In genomic region chr1:155722185-155722584, GRCm38 (mm10) we compare ENCODE assay signal across 8 mouse cellular contexts. TPM values are rescaled to one million over a fixed set of nuclear protein-coding genes. Genes with fewer than 3 reads are reported as not detected.
DNase-seq lines count a peak whose midpoint lies in the region; ATAC-seq and TF ChIP-seq lines count a peak whose summit lies in the region.

No protein-coding gene starts in this region.

- peak overlapping the region; percentile 43 for H3K4me2 ChIP-seq in embryonic facial prominence, embryonic 12.5 days (replicated peaks)
- peak overlapping the region; percentile 45 for H3K4me2 ChIP-seq in hindbrain, embryonic 15.5 days

- H3K9ac ChIP-seq in embryonic facial prominence, embryonic 12.5 days, result no peak overlapping the region
- no peak overlapping the region for H3K9ac ChIP-seq in hindbrain, embryonic 15.5 days

- TF ChIP-seq POLR2A in thymus, adult 2 months (IDR thresholded peaks at IDR 0.05; ENCODE audit: control insufficient read depth, extremely low read depth, insufficient read depth, low read length, poor library complexity), result no peak

- ATAC-seq in embryonic facial prominence, embryonic 12.5 days (ENCODE audit: insufficient number of reproducible peaks, insufficient read depth, low FRiP score, low TSS enrichment), result no peak
- no peak for ATAC-seq in hindbrain, embryonic 15.5 days (ENCODE audit: low FRiP score, low read depth)
- no peak for ATAC-seq in monocyte, adult 5-6 weeks (replicated peaks; ENCODE audit: insufficient number of reproducible peaks, low FRiP score, low TSS enrichment, poor library complexity, severe bottlenecking)

- no peak overlapping the region for H3K27ac ChIP-seq in thymus, adult 2 months (ENCODE audit: control insufficient read depth, insufficient read depth, low read length)
- no peak overlapping the region for H3K27ac ChIP-seq in embryonic facial prominence, embryonic 12.5 days
- H3K27ac ChIP-seq in hindbrain, embryonic 15.5 days (replicated peaks), result no peak overlapping the region

- no peaks in the 10 kb centered on the region for H3K27me3 ChIP-seq in thymus, adult 2 months (ENCODE audit: control insufficient read depth, insufficient read depth, low read length)
- H3K27me3 ChIP-seq in embryonic facial prominence, embryonic 12.5 days, result peaks cover 48% of the 10 kb centered on the region
- peaks cover 48% of the 10 kb centered on the region for H3K27me3 ChIP-seq in hindbrain, embryonic 15.5 days
- no peaks in the 10 kb centered on the region for H3K27me3 ChIP-seq in splenic B cell, adult 2 months (ENCODE audit: control insufficient read depth, insufficient read depth, low read length, poor library complexity, severe bottlenecking)

- no peak for TF ChIP-seq CTCF in thymus, adult 2 months (IDR thresholded peaks at IDR 0.05; ENCODE audit: borderline replicate concordance, control insufficient read depth, extremely low read depth, insufficient read depth, low read length, poor library complexity)

- intact Hi-C loops in left cerebral cortex, postnatal 4 days (cut with DNase I), result loop anchor here (5.0 kb wide), 1 partner anchor 145 kb away; no protein-coding TSS in a partner anchor

- H3K4me1 ChIP-seq in thymus, adult 2 months (replicated peaks; ENCODE audit: control insufficient read depth, insufficient read depth, low read length), result no peaks in the 10 kb centered on the region; the same call in 1 of the 2 replicates
- H3K4me1 ChIP-seq in embryonic facial prominence, embryonic 12.5 days, result peaks cover 2% of the 10 kb centered on the region
- peaks cover 8% of the 10 kb centered on the region for H3K4me1 ChIP-seq in hindbrain, embryonic 15.5 days (replicated peaks)

- WGBS in thymus, adult 2 months, result under 1% methylated on average over 13 of the region's 13 CpGs
- WGBS in embryonic facial prominence, embryonic 12.5 days, result 0% methylated on average over 13 of the region's 13 CpGs
- WGBS in hindbrain, embryonic 15.5 days, result under 1% methylated on average over 13 of the region's 13 CpGs

- peak; percentile 43 for DNase-seq in thymus, adult 2 months
- no peak for DNase-seq in thymus, adult 18-20 months
- peak; percentile 48 for DNase-seq in lung, postnatal 14 days
- peak; percentile 72 for DNase-seq in splenic B cell, adult 2 months (ENCODE audit: low read depth, low spot score)
- DNase-seq in left cerebral cortex, postnatal 4 days, result no peak

- H3K36me3 ChIP-seq in thymus, adult 2 months (ENCODE audit: control insufficient read depth, insufficient read depth, low read length), result no peaks in the 10 kb centered on the region
- no peaks in the 10 kb centered on the region for H3K36me3 ChIP-seq in embryonic facial prominence, embryonic 12.5 days
- H3K36me3 ChIP-seq in hindbrain, embryonic 15.5 days, result no peaks in the 10 kb centered on the region
- no peaks in the 10 kb centered on the region for H3K36me3 ChIP-seq in splenic B cell, adult 2 months (ENCODE audit: control insufficient read depth, insufficient read depth, low read length, poor library complexity, severe bottlenecking)

- H3K4me3 ChIP-seq in thymus, adult 2 months (ENCODE audit: control insufficient read depth, insufficient read depth, low read length), result no peak overlapping the region
- peak overlapping the region; percentile 22 for H3K4me3 ChIP-seq in embryonic facial prominence, embryonic 12.5 days
- 0 out of 2 replicates have a peak overlapping the region, but pooled peaks have one; percentile 5 for H3K4me3 ChIP-seq in hindbrain, embryonic 15.5 days

- 0 out of 2 replicates have a peak, but pooled peaks cover 4% of the 10 kb centered on the region for H3K9me3 ChIP-seq in embryonic facial prominence, embryonic 12.5 days
- no peaks in the 10 kb centered on the region for H3K9me3 ChIP-seq in hindbrain, embryonic 15.5 days

RNA-seq across cellular contexts. Expression of gene Lhx4, which starts 29.3 kb away (rescaled TPM):
- polyA plus RNA-seq in thymus, adult 2 months (2012; rRNA removed), result 0.01 TPM in 1 of 2 replicates, not detected in the other
- polyA plus RNA-seq in embryonic facial prominence, embryonic 12.5 days (2016; fragmentation: Nextera tagmentation; extraction: Ambion mirVana), result 0.04 and 0.14 TPM in 2 replicates
- polyA plus RNA-seq in hindbrain, embryonic 15.5 days (2015; fragmentation: Nextera tagmentation; extraction: Ambion mirVana), result 2.3 and 3.5 TPM in 2 replicates
- total RNA-seq in left cerebral cortex, postnatal 4 days (2021), result under 1 TPM in 1 of 2 experiments, not detected in 1; 0.14 TPM
- total RNA-seq in monocyte, adult 5-6 weeks (2017), result not detected in 3 replicates

Comparison
In these comparisons a context has a peak if more than half of its experiments do, and no peak if none do; other contexts are left out.
1. DNase-seq: peak in thymus, adult 2 months (single experiment), lung, postnatal 14 days (single experiment) and splenic B cell, adult 2 months (single experiment); none in thymus, adult 18-20 months (0 of 2) and left cerebral cortex, postnatal 4 days (single experiment).